Mouse (Mus musculus) thymus, adult 2 months (tissue): Measurements from ENCODE around the gene Arl11. TPM values are rescaled to one million over a fixed set of nuclear protein-coding genes. Genes with fewer than 3 reads are reported as not detected.
A peak's percentile ranks its signal among the peaks of the same experiment; 100 is the strongest.

Experiments
- DNase-seq: peaks from one replicate; pipeline ENCODE4 v3.0.0; 2021
- H3K27ac ChIP-seq: fragments of 200-500 bp; 2 replicates; pipeline ENCODE4 v1.5.1; 2012; ENCODE audit warnings: low read length, control low read depth; ENCODE audit not compliant: control insufficient read depth, insufficient read depth
- H3K27me3 ChIP-seq: fragments of 200-500 bp; 2 replicates; pipeline ENCODE4 v1.6.1; 2012; ENCODE audit warnings: mild to moderate bottlenecking, low read length, moderate library complexity, mixed read lengths; ENCODE audit not compliant: control insufficient read depth, insufficient read depth
- H3K36me3 ChIP-seq: fragments of 200-500 bp; 2 replicates; pipeline ENCODE4 v1.6.1; 2012; ENCODE audit warnings: mild to moderate bottlenecking, low read length, moderate library complexity; ENCODE audit not compliant: control insufficient read depth, insufficient read depth
- H3K4me1 ChIP-seq: fragments of 200-500 bp; replicated peaks from 2 replicates; pipeline ENCODE4 v1.6.1; 2012; ENCODE audit warnings: low read length; ENCODE audit not compliant: control insufficient read depth, insufficient read depth
- H3K4me3 ChIP-seq: fragments of 200-500 bp; 2 replicates; pipeline ENCODE4 v1.5.1; 2012; ENCODE audit warnings: mild to moderate bottlenecking, low read length, control low read depth, moderate library complexity; ENCODE audit not compliant: control insufficient read depth, insufficient read depth
- CTCF ChIP-seq: fragments of 200-500 bp; IDR thresholded peaks from 2 replicates; pipeline ENCODE4 v1.5.1; 2012; ENCODE audit warnings: mild to moderate bottlenecking, control low read depth, low read length, moderate library complexity, borderline replicate concordance; ENCODE audit not compliant: control insufficient read depth, poor library complexity, insufficient read depth; ENCODE audit errors: extremely low read depth
- POLR2A ChIP-seq: fragments of 200-500 bp; IDR thresholded peaks from 2 replicates; pipeline ENCODE4 v1.6.1; 2012; ENCODE audit warnings: mild to moderate bottlenecking, low read length, control low read depth, moderate library complexity; ENCODE audit not compliant: control insufficient read depth, poor library complexity, insufficient read depth; ENCODE audit errors: extremely low read depth
- WGBS: fragments of 180-500 bp; shearing (Covaris S2); methylation state at CpG from one replicate; pipeline ENCODE4 v1.1.7; 2018; 5-methylcytosine and 5-hydroxymethylcytosine counted together
- polyA plus RNA-seq: library from polyadenylated mRNA; depleted of rRNA; stranded (reverse); fragments of >200 nt; gene quantifications from 2 replicates; pipeline ENCODE4 v1.2.3, GENCODE M21; 2012

Gene Arl11
- polyA plus RNA-seq, 1 experiment: 3.4 TPM

- DNase-seq: no peak
- TF ChIP-seq POLR2A (no peak), CTCF (no peak)
- H3K27ac ChIP-seq: no peak overlapping the region
- H3K4me1 ChIP-seq: peaks cover 4% of the 10 kb centered on the region
- 74% methylated on average over 3 of the region's 3 CpGs for WGBS
- no peak overlapping the region for H3K4me3 ChIP-seq
- H3K36me3 ChIP-seq: no peaks in the 10 kb centered on the region
- H3K27me3 ChIP-seq: no peaks in the 10 kb centered on the region
These were observed 18.9 kb upstream of the Arl11 start for GRCm38 (mm10) chr14:61290664-61291063.

DNA sequence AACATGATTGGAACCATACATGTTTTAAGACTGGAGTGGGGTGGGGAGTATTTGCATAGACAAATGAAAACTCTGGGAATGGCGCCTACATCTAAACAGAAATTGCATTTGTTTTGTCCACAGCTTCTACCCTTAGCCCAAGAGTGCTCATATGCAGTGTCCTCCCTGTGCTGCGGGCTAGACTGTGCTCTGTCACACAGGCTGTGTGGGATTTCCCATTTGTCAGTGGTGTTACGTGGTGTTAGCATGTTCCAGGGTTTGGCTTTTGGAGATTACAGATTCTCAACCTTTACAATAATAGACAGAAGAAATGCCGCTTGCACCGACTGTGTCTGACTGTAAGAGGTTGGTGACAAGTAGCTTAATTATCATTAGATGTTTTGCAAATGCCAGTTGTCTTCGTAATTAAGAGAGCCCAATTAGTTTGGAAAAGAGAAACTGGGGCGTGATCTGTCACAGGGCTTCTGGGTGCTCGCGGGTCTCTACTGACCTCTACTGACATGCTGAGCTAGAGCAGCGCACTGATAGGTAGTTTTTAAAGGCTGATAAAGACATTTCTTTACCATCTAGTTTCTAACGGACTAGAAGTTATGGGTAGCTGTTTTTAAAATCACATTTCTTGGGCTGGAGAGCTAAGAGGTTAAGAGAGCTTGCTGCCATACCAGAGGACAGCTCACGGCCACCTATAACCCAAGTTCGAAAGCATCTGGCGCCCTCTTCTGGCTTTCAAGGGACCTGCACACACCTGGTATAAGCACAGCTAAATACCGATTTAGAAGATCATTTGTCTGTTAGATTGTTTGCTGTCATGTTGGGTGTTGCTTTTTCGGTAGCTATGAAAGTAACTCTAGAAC lies 15.4 kb upstream of the Arl11 start:
- no peak overlapping the region for H3K4me3 ChIP-seq
- TF ChIP-seq CTCF (no peak; the same call in 1 of the 2 replicates), POLR2A (no peak)
- no peaks in the 10 kb centered on the region for H3K36me3 ChIP-seq
- no peaks in the 10 kb centered on the region for H3K4me1 ChIP-seq
- no peak overlapping the region for H3K27ac ChIP-seq
- no peaks in the 10 kb centered on the region for H3K27me3 ChIP-seq
- WGBS: 51% methylated on average over 16 of the region's 16 CpGs
- DNase-seq: peak; percentile 71

DNA sequence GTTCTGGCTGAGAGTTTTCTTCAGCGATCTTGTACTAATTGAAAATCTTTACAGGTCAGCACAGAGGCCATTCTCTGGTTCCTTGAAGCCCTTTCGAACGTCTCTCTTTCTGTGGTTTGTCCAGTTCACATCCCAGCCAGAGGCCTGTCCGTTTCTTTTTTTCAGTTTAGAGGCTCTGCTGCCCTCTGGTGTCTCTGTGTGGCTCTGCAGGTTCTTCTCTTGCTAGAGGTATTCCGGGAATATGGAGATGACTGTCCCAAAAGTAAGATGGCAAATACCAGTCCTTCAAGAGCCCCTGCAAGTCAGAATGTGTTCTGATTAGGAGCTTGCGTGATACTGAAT lies 14.8 kb upstream of the Arl11 start:
- 23% methylated on average over 6 of the region's 6 CpGs for WGBS
- no peaks in the 10 kb centered on the region for H3K27me3 ChIP-seq
- peak; percentile 45 for DNase-seq
- H3K27ac ChIP-seq: no peak overlapping the region
- no peak for TF ChIP-seq CTCF
- no peaks in the 10 kb centered on the region for H3K4me1 ChIP-seq
- H3K36me3 ChIP-seq: no peaks in the 10 kb centered on the region
- H3K4me3 ChIP-seq: no peak overlapping the region

DNA sequence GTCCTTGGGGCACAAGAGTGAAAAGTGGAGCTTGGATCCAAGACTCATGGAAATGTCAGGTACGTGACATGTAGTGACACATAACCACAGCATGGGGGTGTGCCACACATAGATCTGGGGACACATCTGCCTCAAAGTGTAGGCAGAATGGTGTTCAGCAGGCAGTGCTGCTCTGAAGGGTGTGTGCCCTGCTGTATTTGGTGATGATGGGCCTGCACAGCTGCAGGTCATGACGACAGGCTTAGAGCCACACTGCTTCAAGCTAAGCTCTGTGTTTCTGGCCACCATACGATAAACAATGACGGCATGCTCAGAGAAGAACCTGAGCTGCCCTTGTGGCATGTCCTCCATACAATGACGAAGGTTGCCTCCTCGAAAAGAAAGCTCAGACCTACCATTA lies 9.7 kb upstream of the Arl11 start:
- no peak for DNase-seq
- Histone ChIP-seq H3K4me1 (no peaks in the 10 kb centered on the region), H3K27ac (no peak overlapping the region), H3K36me3 (no peaks in the 10 kb centered on the region), H3K27me3 (no peaks in the 10 kb centered on the region), H3K4me3 (no peak overlapping the region)
- 94% methylated on average over 6 of the region's 6 CpGs for WGBS
- TF ChIP-seq CTCF: no peak
- no peak for TF ChIP-seq POLR2A

DNA sequence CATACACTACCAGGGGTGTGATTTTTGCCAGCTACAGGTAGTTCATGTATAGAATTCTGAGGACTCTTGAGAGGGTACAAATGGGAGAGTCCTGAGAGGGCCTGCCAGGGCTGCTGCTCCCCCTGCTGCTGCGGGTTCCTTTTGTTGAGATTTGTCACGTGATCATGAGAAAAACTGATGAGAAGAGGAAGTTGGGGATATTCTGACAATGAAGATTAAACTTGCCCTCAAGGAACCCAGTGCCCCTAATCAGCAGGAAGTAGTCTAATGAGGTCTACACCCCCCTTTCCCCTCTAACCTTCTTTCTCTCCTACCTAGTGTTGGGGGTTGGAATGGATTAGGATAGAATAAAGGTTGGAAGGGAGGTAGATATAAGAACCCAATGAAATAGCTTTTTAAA lies 8.2 kb upstream of the Arl11 start:
- no peak for DNase-seq
- H3K4me1 ChIP-seq: no peaks in the 10 kb centered on the region
- no peak overlapping the region for H3K27ac ChIP-seq
- no peak for TF ChIP-seq POLR2A
- no peak for TF ChIP-seq CTCF
- H3K36me3 ChIP-seq: no peaks in the 10 kb centered on the region
- H3K4me3 ChIP-seq: no peak overlapping the region
- H3K27me3 ChIP-seq: no peaks in the 10 kb centered on the region
- WGBS: 31% methylated on average over 2 of the region's 2 CpGs

DNA sequence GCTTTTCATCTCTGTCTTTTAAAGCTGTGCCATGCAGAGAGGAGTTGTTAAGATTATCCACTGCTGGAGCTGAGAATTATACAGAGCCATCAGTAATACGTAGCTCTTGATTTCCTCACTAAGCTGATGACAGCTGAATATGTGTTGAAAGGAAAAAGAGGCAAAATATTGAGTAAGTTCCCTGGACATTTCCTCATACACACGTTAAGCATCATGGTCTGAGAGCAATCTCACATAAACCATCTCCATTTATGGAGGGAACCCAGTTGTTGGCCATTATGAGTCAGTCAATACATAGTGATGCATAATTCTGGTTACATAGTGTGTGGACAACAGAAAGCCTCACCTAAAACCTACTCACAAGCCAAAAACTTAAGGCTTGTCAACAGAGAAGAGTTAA lies 7.1 kb upstream of the Arl11 start:
- H3K27ac ChIP-seq: no peak overlapping the region
- no peaks in the 10 kb centered on the region for H3K27me3 ChIP-seq
- TF ChIP-seq CTCF: no peak
- H3K4me1 ChIP-seq: no peaks in the 10 kb centered on the region
- DNase-seq: no peak
- H3K4me3 ChIP-seq: no peak overlapping the region
- 99% methylated on average over 2 of the region's 2 CpGs for WGBS
- H3K36me3 ChIP-seq: no peaks in the 10 kb centered on the region
